Mouse (Mus musculus): ENCODE measurements around the gene Rsl1.
"Not testable (repeated sequence)": the region's sequence is repeated elsewhere in the genome, so short reads cannot be mapped to it uniquely, and the experiment has no call there.

The Rsl1 gene

GRCm38 (mm10) chr13:67172991-67173722 is at the start of gene Rsl1:
Gene Rsl1, plus strand, starts transcription at chr13:67173182.
- DNase-seq, result peak; percentile 68 to 75

- DNase-seq, result no peak
Observed at GRCm38 (mm10) chr13:67124460-67124859, 48.5 kb upstream of the Rsl1 start.

- DNase-seq, result peak in 1 of 2 experiments; percentile 8
Observed at GRCm38 (mm10) chr13:67127507-67127906, 45.5 kb upstream of the Rsl1 start.

- peak; percentile 87 to 88 for DNase-seq
Observed at GRCm38 (mm10) chr13:67128038-67128721, 44.8 kb upstream of the Rsl1 start.

- not testable (repeated sequence) for DNase-seq
Observed at GRCm38 (mm10) chr13:67166122-67166521, 6.9 kb upstream of the Rsl1 start.

- DNase-seq, result no peak
Observed at GRCm38 (mm10) chr13:67173723-67174055, 707 bp downstream of the Rsl1 start.

- peak; percentile 68 to 73 for DNase-seq
Observed at GRCm38 (mm10) chr13:67194340-67194894, 21.4 kb downstream of the Rsl1 start, which contains the start of gene Zfp455. Gene Zfp455, plus strand, starts transcription at chr13:67194506.

- no peak for DNase-seq
Observed at GRCm38 (mm10) chr13:67201656-67202055, 28.7 kb downstream of the Rsl1 start.

GRCm38 (mm10) chr13:67214015-67214607 is 41.1 kb downstream of the Rsl1 start:
- no peak for DNase-seq
